Mouse (Mus musculus): ENCODE measurements around the gene Sema6b. TPM values are rescaled to one million over a fixed set of nuclear protein-coding genes. Genes with fewer than 3 reads are reported as not detected.
A peak's percentile ranks its signal among the peaks of the same experiment; 100 is the strongest.
"Not testable (repeated sequence)": the region's sequence is repeated elsewhere in the genome, so short reads cannot be mapped to it uniquely, and the experiment has no call there.

Gene Sema6b
- polyA plus RNA-seq, 1 experiment from 2014 or later, result 2.5 TPM

GRCm38 (mm10) chr17:56112743-56113142 lies 27.4 kb downstream of the Sema6b start:
- 0 out of 2 replicates have a peak overlapping the region, but pooled peaks have one; percentile 21 for H3K9ac ChIP-seq
- H3K4me2 ChIP-seq, result no peak overlapping the region
- H3K36me3 ChIP-seq, result 0 out of 2 replicates have a peak, but pooled peaks cover 6% of the 10 kb centered on the region
- peaks cover 5% of the 10 kb centered on the region for H3K4me1 ChIP-seq
- no peak overlapping the region for H3K4me3 ChIP-seq
- ATAC-seq (ENCODE audit: insufficient number of reproducible peaks, insufficient read depth, low FRiP score, low TSS enrichment, low read depth), result no peak
- peaks cover 20% of the 10 kb centered on the region for H3K27me3 ChIP-seq
- 0 out of 2 replicates have a peak overlapping the region, but pooled peaks have one; percentile 7 for H3K27ac ChIP-seq
- no peaks in the 10 kb centered on the region for H3K9me3 ChIP-seq
- 67% methylated on average over 3 of the region's 3 CpGs for WGBS

- H3K27me3 ChIP-seq, result peaks cover 12% of the 10 kb centered on the region
- H3K9me3 ChIP-seq, result no peaks in the 10 kb centered on the region
- 43% methylated on average over 5 of the region's 5 CpGs for WGBS
- no peak overlapping the region for H3K27ac ChIP-seq
- no peak overlapping the region for H3K4me2 ChIP-seq
- 0 out of 2 replicates have a peak, but pooled peaks cover 11% of the 10 kb centered on the region for H3K36me3 ChIP-seq
- no peak for ATAC-seq (ENCODE audit: insufficient number of reproducible peaks, insufficient read depth, low FRiP score, low TSS enrichment, low read depth)
- H3K9ac ChIP-seq, result no peak overlapping the region
- H3K4me3 ChIP-seq, result no peak overlapping the region
- H3K4me1 ChIP-seq, result no peaks in the 10 kb centered on the region
These were observed 28.3 kb downstream of the Sema6b start for GRCm38 (mm10) chr17:56111864-56112263.

- H3K27me3 ChIP-seq, result peaks cover 3% of the 10 kb centered on the region
- H3K36me3 ChIP-seq, result 0 out of 2 replicates have a peak, but pooled peaks cover 11% of the 10 kb centered on the region
- 60% methylated on average over 1 of the region's 1 CpGs for WGBS
- no peak overlapping the region for H3K9ac ChIP-seq
- no peaks in the 10 kb centered on the region for H3K9me3 ChIP-seq
- no peaks in the 10 kb centered on the region for H3K4me1 ChIP-seq
- no peak overlapping the region for H3K4me3 ChIP-seq
- H3K4me2 ChIP-seq, result no peak overlapping the region
- no peak overlapping the region for H3K27ac ChIP-seq
- no peak for ATAC-seq (ENCODE audit: insufficient number of reproducible peaks, insufficient read depth, low FRiP score, low TSS enrichment, low read depth)
These were observed 29.1 kb downstream of the Sema6b start for GRCm38 (mm10) chr17:56111021-56111420.

- Histone ChIP-seq H3K27me3 (no peaks in the 10 kb centered on the region), H3K4me2 (no peak overlapping the region), H3K27ac (no peak overlapping the region), H3K4me1 (no peaks in the 10 kb centered on the region), H3K9me3 (no peaks in the 10 kb centered on the region), H3K9ac (no peak overlapping the region), H3K4me3 (no peak overlapping the region), H3K36me3 (0 out of 2 replicates have a peak, but pooled peaks cover 11% of the 10 kb centered on the region)
- 68% methylated on average over 4 of the region's 4 CpGs for WGBS
- no peak for ATAC-seq (ENCODE audit: insufficient number of reproducible peaks, insufficient read depth, low FRiP score, low TSS enrichment, low read depth)
These were observed 29.6 kb downstream of the Sema6b start for GRCm38 (mm10) chr17:56110571-56110970.

- ATAC-seq (ENCODE audit: insufficient number of reproducible peaks, insufficient read depth, low FRiP score, low TSS enrichment, low read depth), result 0 out of 2 replicates have a peak, but pooled peaks have one; percentile 22
- H3K9ac ChIP-seq, result no peak within 1 kb of the TSS
- no peak within 1 kb of the TSS for H3K27ac ChIP-seq
- no peak within 1 kb of the TSS for H3K4me2 ChIP-seq
- no peak within 1 kb of the TSS for H3K4me3 ChIP-seq
- H3K4me1 ChIP-seq, result no peaks in the 10 kb centered on the region
- H3K27me3 ChIP-seq, result no peaks in the 10 kb centered on the region
- no peaks in the 10 kb centered on the region for H3K9me3 ChIP-seq
- 0 out of 2 replicates have a peak, but pooled peaks cover 11% of the 10 kb centered on the region for H3K36me3 ChIP-seq
- WGBS, result 66% methylated on average over 10 of the region's 10 CpGs
These were observed 30.7 kb downstream of the Sema6b start, which contains the start of gene Plin4 for GRCm38 (mm10) chr17:56109219-56110051. Gene Plin4 (minus strand): TSS chr17:56109803.

GRCm38 (mm10) chr17:56108334-56109044 lies 31.7 kb downstream of the Sema6b start:
- Histone ChIP-seq H3K4me1 (no peaks in the 10 kb centered on the region), H3K9me3 (no peaks in the 10 kb centered on the region), H3K4me2 (no peak overlapping the region), H3K9ac (no peak overlapping the region), H3K27ac (no peak overlapping the region), H3K27me3 (no peaks in the 10 kb centered on the region), H3K36me3 (peaks cover 17% of the 10 kb centered on the region), H3K4me3 (no peak overlapping the region)
- ATAC-seq (ENCODE audit: insufficient number of reproducible peaks, insufficient read depth, low FRiP score, low TSS enrichment, low read depth), result no peak
- 74% methylated on average over 6 of the region's 6 CpGs for WGBS

GRCm38 (mm10) chr17:56107736-56108135 lies 32.4 kb downstream of the Sema6b start:
- Histone ChIP-seq H3K27ac (no peak overlapping the region), H3K4me1 (no peaks in the 10 kb centered on the region), H3K36me3 (peaks cover 25% of the 10 kb centered on the region), H3K4me2 (no peak overlapping the region), H3K9me3 (no peaks in the 10 kb centered on the region), H3K9ac (no peak overlapping the region), H3K4me3 (no peak overlapping the region), H3K27me3 (no peaks in the 10 kb centered on the region)
- 62% methylated on average over 2 of the region's 2 CpGs for WGBS
- ATAC-seq (ENCODE audit: insufficient number of reproducible peaks, insufficient read depth, low FRiP score, low TSS enrichment, low read depth), result no peak

GRCm38 (mm10) chr17:56106981-56107380 lies 33.2 kb downstream of the Sema6b start:
- Histone ChIP-seq H3K4me3 (no peak overlapping the region), H3K36me3 (peaks cover 32% of the 10 kb centered on the region), H3K9ac (no peak overlapping the region), H3K4me2 (no peak overlapping the region), H3K27ac (no peak overlapping the region), H3K9me3 (no peaks in the 10 kb centered on the region), H3K27me3 (no peaks in the 10 kb centered on the region), H3K4me1 (no peaks in the 10 kb centered on the region)
- 81% methylated on average over 4 of the region's 4 CpGs for WGBS
- no peak for ATAC-seq (ENCODE audit: insufficient number of reproducible peaks, insufficient read depth, low FRiP score, low TSS enrichment, low read depth)

- not testable (repeated sequence) for H3K9me3 ChIP-seq; H3K27me3 ChIP-seq; ATAC-seq (ENCODE audit: insufficient number of reproducible peaks, insufficient read depth, low FRiP score, low TSS enrichment, low read depth); H3K4me2 ChIP-seq; H3K4me1 ChIP-seq; H3K4me3 ChIP-seq; H3K9ac ChIP-seq; H3K27ac ChIP-seq
- peaks cover 38% of the 10 kb centered on the region for H3K36me3 ChIP-seq
- 95% methylated on average over 4 of the region's 4 CpGs for WGBS
These were observed 33.7 kb downstream of the Sema6b start for GRCm38 (mm10) chr17:56106436-56106835.

- not testable (repeated sequence) for H3K9me3 ChIP-seq; ATAC-seq (ENCODE audit: insufficient number of reproducible peaks, insufficient read depth, low FRiP score, low TSS enrichment, low read depth)
These were observed 35.3 kb downstream of the Sema6b start for GRCm38 (mm10) chr17:56104821-56105220.

GRCm38 (mm10) chr17:56103465-56104285 lies 36.5 kb downstream of the Sema6b start:
- no peak overlapping the region for H3K4me3 ChIP-seq
- H3K4me1 ChIP-seq, result no peaks in the 10 kb centered on the region
- H3K36me3 ChIP-seq, result peaks cover 62% of the 10 kb centered on the region
- WGBS, result 94% methylated on average over 8 of the region's 8 CpGs
- no peaks in the 10 kb centered on the region for H3K27me3 ChIP-seq
- no peak overlapping the region for H3K4me2 ChIP-seq
- ATAC-seq (ENCODE audit: insufficient number of reproducible peaks, insufficient read depth, low FRiP score, low TSS enrichment, low read depth), result no peak
- no peaks in the 10 kb centered on the region for H3K9me3 ChIP-seq
- no peak overlapping the region for H3K9ac ChIP-seq
- H3K27ac ChIP-seq, result no peak overlapping the region

More at GRCm38 (mm10) chr17:56104821-56105220, 35.3 kb downstream of the Sema6b start:
- not testable (repeated sequence) for H3K4me3 ChIP-seq, H3K4me1 ChIP-seq, H3K9ac ChIP-seq, H3K27ac ChIP-seq, H3K27me3 ChIP-seq, H3K4me2 ChIP-seq
- WGBS, result 92% methylated on average over 2 of the region's 5 CpGs
- peaks cover 54% of the 10 kb centered on the region for H3K36me3 ChIP-seq
